Mouse (Mus musculus) brain, adult 2 months (tissue): ENCODE data around the gene Atg14.
"Not testable (repeated sequence)": the region's sequence is repeated elsewhere in the genome, so short reads cannot be mapped to it uniquely, and the experiment has no call there.

Experiments used
- DNase-seq: peaks from one replicate; pipeline ENCODE4 v3.0.0; 2011; ENCODE audit warnings: low read depth, low spot score

The Atg14 gene

DNA sequence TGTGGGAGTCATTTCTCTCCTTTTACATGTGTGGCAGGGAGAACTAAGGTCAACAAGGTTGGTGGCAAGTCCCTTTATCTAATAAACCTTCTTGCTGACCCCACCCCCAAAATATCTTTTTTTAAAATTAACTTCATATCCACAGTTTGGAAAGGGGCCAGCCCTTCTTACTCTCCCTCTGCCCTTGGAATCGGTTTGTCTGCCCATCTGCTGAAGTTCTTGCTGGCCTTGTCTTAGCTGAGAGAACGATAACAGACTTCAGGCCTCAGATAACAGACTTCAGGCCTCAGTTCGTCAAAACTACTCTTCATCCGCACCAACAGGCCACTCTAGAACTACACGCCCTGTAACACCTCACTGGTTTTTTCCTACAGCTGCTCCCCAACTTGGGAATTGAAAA lies 26.2 kb downstream of the Atg14 start:
- DNase-seq, result no peak

DNA sequence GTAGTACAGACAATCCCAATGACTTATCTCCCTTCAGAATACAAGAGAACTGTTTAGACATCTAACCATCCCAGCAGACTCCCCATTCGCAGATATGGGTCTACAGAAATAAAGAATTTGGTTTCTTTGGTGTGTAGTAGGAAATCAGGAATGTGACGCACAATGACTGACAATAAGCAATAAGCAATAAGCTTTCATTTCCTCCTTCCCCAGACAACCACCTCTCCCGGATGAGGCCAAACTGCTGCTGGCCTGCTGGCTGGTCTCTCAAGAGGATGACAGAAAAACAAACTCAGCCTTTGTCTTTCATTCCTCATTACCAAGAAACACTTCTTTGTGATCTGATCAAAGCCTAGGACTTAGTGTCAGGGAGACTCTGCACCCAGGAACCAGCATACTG lies 28.2 kb downstream of the Atg14 start:
- no peak for DNase-seq

DNA sequence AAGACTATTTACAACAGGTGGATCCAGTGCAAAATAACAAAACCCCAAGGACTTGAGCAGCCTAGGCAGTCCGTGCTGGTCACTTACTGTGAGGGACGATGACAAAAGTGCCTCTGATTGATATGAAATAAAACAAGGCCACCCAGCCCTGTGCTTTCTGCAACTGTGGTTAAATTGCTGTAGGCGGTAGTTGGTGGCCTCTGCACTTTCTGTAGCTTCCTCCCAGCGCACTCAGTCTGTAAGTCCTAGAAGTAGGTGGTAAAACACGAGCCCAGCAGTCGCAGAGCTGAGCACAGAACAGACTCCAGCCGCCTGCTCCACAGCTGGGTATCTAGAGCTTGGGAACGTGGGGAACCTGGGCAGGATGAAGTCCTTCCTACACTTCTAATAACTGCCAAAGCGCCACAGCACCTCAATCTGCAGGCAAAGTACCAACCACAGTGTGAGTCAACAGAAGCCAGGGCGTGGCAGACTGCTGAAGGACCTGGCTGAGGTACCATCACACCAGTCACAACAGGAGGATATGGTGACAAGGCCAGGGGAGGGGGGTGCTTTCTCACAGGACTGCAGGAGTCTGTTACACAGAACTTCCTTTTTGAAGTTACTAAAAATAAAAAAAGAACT lies 29.0 kb downstream of the Atg14 start:
- DNase-seq, result no peak

DNA sequence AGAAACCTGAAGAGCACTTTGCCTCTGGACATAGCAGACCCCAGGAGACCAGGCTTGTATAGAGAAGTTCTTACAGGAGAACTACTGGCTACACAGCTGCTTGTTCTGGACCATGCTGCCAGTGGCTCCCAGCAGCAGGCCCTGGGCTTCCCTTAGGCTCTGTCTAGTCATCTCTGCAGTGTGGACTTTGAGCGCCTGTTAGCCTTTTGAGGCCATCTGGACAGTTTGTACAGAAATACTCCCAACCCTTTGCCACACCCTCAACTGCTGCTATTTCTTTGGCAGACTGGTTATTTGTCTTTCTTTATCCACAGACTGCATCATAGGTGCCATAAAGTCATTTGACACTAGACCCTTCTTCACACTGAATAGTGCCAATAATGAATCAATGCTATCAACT lies 35.4 kb downstream of the Atg14 start:
- DNase-seq, result no peak

DNA sequence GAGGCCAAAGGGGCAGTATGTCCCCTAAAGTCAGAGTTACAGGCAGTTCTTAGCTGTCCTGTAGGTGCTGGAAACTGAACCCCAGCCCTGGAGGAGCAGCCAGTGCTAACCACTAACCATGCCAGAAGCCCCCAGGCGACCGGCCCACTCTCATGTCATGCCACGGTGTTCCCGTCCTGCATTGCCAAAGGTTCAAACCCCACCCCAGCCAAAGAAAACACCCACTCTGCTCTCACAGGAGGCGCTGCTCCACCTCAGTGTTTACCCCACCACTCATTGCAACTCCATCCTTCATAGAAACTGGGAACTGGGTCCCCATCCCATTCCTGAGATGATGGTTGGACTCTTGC lies 36.3 kb downstream of the Atg14 start:
- no peak for DNase-seq

DNA sequence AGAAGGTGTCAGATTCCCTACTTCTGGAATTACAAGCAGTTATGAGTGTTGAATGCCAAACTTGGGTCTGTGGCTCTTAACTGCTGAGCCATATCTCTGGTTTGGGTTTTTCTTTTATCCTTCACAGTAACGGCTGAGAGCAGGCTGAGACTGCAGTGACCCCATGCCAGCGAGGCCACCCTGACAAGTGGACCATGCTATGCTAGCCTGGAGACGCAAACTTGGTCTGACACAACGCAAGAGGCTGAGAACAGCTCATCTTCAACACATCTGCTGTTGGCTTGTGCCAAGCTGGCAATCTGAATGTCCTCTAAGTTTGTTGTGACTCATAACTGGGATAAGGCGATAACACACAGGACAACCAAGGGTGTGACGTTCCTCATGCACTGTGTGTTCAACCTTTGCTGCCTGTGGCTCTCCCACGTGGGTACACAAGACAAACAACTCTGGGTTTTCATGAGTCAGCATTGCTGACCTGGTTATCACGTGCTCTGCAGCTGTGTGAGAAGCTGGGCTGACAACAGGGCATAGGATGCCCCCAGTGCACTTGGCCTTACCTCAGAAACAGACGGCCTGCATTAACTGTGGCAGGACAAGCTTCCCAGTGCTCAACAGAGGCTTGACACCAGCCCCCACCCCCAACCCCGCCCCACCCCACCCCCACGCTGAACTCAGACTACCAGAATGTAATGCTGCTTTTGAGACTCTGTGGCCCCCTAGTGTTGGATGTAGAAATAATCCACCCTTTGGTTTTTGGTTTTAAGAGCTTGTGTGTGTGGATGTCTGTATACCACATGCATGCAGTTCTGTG lies 36.9 kb downstream of the Atg14 start:
- DNase-seq, result peak; percentile 82

DNA sequence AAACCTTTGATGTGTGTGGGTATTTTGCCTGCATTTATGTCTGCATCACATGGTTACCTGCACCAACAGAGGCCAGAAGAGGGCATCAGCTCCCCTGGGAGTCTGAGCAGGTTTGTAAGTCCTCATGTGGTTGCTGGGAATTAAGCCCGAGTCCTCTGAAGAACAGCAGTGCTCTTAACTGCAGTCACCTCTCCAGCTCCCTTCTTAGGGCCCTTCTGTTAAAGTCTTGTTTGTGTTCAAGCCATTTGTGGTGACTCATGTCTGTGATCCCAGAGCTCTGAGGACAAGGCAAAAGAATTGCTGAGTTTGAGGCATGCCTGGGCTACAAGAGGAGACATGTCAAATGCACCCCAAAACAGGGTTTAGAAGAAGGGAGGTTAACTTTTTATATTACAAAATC lies 38.0 kb downstream of the Atg14 start:
- no peak for DNase-seq

DNA sequence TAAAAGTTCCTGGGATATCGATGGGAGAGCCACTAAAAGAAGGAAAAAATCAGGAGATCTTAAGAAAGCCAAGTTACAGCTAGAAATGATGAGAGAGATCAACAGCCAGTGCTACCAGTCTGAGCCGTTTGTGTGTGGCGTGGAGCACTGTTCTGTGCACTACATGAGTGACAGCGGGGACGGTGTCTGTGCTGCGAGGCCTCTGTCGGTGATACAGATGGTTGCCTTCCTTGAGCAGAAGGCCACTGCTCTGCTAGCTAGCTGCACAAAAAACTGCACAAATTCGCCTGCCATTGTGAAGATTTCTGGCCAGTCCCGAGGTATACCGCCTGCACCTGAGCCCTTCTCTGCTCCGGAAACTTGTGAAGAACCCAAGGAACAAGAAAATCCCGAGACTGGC lies 40.9 kb downstream of the Atg14 start:
- DNase-seq, result not testable (repeated sequence)

DNA sequence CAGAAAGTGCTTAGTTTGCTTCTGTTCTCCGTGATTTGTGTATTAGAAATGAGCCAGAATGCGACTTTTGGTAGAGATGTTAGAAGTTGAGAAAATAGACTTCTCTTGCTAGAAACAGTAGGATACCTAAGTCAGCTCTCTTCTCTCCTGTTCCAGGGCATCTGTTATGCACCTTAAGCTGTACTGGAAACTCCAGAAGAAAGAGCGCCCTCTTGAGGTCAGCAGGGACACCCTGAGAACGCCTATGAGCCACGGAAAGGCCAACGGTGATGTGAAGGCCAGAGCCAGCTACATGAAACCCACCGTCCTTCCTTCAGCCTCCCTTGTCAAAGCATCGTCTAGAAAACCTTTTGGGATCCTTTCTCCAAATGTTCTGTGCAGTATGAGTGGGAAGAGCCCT lies 41.4 kb downstream of the Atg14 start:
- peak; percentile 91 for DNase-seq

DNA sequence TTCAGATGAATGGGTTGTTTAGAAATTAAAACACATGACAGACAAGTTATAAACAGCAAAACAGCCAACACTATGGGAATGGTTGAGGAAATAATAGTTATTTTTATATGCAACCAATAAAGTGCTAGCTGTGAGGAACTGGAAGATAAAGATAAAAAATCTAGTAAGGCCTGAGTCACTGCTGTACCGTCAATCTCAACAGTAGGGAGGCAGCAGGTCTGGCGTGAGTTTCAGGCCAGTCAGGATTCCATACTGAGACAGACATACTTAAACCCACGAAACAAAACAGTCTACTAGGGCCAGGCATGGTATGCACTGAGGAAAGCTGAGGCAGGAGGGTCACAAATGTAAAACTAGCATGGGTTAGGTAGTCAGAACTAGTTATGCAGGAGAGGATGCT lies 42.2 kb downstream of the Atg14 start:
- DNase-seq, result no peak

DNA sequence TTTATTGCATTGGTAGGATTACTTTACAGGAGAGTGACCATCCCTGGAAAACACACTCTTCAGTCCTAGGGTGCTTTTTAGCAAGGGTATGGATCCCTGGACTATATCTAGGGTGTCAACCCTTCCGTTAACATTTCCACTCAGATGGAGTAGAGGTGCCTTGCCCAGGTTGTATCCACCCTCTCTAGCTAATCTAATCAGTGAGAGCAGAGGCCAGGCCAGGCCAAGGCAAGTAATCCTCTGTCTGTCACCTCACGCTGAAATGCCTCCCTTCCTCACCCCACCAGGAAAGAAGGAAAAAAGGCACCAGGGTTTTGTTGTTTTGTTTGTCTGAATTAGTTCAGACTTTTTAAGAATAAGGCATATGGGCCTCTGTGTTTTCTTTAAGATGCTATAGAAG lies 42.6 kb downstream of the Atg14 start:
- DNase-seq, result no peak

DNA sequence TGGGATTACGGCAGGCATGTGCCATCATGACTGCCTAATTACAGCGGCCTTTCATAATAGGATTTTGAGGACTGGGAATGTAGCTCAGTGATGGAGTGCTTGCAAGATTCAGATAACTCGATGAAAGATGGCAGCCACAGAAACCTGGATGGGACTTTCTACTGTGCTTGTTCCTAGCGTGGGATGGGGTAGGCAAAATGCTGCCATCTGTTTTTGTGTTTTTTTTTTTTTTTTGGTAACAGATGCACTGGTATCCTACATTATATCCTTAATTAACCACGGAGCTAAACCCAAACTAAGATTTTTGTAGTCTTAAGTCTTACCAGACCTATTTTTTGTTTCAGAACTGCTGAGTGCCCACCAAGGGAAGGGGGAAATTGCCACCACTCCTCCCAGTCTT lies 44.6 kb downstream of the Atg14 start:
- peak; percentile 75 for DNase-seq

DNA sequence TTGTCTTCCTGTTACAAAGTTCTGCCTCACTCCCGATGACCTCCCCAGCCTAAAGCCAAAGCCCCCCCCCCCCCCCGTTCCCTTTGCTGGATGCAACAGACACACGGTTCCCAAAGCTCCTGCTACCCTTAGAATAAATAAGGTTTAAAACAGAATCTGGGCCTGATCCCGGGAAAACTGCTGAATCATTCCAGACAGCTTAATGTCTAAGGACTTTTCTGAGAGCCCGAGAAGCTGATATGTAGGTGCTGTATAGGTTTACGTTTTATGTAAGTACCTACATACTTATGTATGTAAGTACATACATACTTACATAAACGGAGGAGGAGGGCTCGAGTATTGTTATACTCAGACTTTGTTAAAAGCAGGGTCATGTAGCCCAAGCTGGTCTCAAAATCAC lies 45.1 kb downstream of the Atg14 start:
- peak; percentile 51 for DNase-seq

DNA sequence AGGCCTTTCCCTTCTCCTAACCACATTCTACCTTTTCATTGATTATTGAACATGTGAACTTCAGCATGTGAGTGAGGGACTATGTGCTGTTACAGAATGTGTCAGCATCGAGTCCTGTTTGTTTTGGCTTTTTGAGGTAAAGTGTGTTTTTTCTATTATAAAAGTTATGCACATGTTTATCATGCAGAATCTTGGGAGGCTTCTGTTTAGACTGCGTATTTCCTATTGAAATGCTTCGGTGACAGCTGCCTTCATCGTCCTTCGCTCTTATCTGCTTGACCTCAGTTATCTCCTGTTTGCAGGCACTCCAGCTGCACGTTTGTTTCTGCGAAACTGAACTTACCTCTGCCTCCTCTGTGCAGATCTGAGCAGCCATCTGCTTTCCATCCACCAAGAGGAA lies 48.1 kb downstream of the Atg14 start:
- no peak for DNase-seq

DNA sequence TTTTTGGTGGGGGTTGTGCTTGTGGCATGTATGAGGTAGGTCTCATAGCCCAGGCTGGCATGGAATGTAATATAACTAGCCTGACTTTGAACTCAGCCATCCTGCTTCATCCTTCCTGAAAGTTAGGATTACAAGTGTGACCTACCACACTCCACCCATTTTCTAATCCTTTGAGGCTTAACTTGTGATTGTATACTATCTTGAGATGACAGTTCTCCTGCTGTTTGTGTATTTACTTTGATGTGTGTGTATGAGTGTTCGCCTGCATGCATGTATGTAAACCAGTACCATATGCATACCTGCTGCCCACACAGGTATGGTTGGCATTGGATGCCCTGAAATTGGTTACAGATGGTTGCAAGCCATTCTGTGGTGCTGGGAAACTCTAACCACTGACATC lies 48.8 kb downstream of the Atg14 start:
- DNase-seq, result no peak

DNA sequence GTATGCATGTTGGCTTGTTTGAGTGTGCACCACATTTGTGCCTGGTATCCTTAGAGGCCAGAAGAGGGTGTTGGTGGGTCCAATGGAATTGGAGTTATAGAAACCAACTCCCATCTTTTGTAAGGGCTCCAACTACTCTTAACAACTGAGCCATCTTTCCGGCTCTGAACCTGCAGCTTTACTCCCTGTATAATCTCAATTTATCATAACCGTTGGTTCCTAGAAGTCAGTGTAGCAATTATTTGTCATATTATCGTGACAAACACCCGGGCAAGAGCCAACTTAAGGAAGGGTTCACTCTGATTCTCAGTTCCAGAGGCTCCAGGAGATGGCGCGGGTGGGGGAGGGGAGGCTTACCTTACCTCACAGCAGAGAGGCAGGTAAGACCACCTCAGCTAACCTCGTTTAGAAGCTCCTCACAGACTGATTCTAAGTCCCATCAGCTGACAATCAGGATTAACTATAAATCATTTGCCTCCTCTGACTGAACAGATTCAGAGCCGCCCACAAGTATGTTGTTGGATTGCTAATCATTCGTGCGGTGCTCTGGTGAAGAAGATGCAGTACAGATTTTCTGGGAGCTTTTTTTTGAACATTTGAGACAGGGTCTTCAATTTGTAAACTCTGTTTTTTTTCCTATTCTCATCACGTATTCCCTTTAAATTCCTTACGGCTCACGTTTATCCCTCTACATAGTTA lies 49.5 kb downstream of the Atg14 start:
- DNase-seq, result no peak

DNA sequence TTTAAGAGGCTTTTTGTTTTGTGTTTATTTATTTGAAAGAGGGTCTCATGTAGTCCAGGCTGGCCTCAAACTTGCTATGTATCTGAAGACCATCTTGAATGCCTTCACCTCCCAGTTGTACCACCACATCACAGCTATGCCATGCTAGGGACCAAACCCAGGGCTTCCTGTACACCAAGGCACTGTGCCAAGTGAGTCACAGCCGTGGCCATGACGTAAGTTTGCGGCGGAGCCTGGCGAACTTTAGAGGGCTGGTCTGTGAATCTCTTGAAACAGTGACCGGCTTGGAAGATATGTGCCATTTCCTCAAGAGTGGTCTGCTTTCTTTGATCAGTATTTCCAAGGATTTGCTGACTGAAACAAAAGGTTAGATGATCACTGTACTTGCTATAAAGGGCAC lies 51.8 kb downstream of the Atg14 start:
- DNase-seq, result no peak

DNA sequence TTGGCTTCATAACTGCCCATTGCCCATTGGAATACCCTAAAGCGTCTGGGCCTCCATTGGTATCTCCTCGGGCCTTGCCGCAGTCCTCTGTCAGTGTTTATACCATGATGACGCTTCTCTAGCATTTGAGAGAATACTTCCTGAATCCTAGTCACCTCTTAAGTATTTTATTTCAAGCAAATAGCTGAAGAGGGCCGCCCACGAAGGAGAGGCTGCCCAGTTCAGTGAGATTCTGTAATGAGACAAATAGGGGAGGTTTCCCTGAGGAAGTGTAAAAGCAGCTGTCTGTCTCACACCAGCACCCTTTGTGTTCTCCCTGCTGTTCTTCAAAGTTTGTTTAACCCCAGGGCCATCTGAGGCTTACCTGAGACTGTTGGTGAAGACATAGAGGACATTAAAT lies 53.7 kb downstream of the Atg14 start:
- no peak for DNase-seq

DNA sequence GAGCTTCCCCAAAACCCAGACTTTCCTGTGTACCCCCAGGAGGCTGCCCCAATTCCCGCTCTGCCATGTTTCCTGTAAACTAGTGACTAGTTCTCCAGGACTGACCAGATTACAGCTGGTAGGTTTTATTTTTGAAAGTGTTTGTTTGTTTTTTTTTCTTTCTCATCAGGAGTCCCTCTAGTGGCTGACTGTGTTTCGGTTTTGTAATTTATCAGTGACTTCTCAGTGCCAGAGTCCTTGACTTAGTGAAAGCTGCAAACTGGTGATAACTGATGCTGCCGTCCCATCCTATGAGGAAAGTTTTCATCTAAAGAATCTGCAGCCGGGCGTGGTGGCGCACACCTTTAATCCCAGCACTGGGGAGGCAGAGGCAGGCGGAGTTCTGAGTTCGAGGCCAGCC lies 54.8 kb downstream of the Atg14 start:
- no peak for DNase-seq

DNA sequence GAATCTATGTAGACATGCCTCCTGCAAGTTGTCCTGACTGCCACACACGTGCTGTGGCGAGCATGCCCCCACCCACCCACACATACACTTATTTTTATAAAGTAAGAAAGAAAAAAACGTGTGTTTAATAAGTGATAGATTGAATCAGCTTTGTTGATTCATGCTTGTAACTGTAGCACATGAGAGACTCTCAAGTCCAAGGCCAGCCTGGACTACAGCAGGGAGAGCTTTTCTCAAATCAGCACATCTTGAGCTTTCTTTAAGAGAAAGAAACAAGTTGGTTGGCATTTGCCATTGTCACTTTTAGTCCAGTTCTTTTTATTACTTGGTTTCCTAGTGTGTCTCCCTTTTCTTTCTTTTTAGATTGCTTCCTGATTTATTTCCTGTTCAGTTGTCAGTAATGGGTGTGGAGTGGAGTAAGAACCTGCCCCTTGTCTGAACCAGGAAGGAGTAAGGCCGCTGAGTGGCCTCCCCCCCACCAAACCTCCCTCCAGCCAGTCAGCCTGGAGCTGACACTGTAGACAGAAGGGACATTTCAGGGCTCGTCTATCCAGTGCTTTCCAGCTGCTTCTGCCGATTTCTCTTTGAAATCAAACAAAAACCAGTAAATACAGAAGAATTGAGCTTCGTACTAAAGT lies 55.5 kb downstream of the Atg14 start:
- no peak for DNase-seq

DNA sequence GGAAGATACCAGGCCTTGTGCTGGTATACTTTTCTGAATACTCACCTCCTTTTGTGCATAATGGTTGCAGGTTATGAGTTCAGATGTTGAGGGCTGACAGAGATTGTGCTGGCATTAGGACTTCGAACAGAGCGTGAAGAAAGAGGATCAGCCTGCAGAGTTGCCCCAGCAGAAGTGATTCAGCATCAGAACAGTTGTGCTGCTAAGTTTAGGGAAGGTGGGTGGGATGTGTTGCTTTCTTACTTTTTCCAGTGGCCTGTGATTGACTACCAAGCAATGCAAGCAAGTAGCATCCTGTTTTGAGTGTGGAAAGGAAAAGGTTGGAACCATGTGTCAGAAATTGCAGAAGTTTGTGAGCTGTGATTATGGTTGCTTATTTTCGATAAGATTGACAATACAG lies 56.8 kb downstream of the Atg14 start:
- peak; percentile 82 for DNase-seq

DNA sequence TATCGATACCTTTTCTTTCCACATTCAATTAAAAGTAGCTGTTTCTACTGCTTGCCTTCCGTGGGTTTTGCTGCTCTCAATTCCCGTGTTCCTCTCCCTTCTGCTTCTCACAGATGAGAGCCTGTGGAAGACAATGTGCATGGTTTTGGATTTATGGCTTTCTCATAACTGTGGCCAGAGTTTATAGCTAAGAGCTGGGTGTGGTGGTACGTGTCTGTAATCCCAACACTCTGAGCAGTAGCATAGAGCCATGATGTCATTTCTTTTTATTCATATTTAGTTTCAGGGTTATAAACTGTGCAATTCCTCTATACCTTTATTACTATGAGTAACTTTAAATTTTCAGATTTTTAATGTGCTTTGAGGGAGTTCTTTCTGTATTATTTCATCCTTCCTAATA lies 60.2 kb downstream of the Atg14 start:
- DNase-seq, result no peak

DNA sequence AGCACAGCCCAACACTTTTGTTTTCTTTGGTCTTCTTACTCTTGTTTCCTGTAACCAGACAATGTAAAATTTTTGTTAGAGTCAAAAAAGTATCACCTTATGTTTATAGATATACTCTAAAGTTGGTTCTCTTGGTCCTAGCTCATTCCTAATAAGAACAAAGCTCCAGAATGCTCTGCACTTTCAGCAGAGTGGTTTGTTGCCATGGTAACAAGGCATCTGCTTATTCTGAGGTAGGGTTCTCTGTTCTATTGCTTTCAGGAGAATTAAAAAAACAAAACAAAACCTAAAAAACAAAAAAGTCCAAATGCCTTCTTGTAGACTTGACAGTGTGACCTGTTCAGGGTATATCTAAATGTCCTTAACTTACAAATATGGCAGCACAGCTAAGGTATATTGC lies 62.4 kb downstream of the Atg14 start:
- DNase-seq, result peak; percentile 81
